Mouse (Mus musculus) myocyte (in vitro differentiated cells): ENCODE results near the gene Pbx3.

Experiments used
- E2F4 ChIP-seq: IDR thresholded peaks from one replicate; pipeline ENCODE4 v1.6.1; 2011; ENCODE audit warnings: mild to moderate bottlenecking, control low read depth, moderate library complexity; ENCODE audit not compliant: insufficient read depth
- MAX ChIP-seq: IDR thresholded peaks from one replicate; pipeline ENCODE4 v1.6.1; 2011; ENCODE audit warnings: low read depth, mild to moderate bottlenecking, control low read depth
- POLR2A ChIP-seq: IDR thresholded peaks from one replicate; pipeline ENCODE4 v1.6.1; 2011; ENCODE audit warnings: low read depth, mild to moderate bottlenecking, control low read depth, moderate library complexity; ENCODE audit not compliant: insufficient read length

DNA sequence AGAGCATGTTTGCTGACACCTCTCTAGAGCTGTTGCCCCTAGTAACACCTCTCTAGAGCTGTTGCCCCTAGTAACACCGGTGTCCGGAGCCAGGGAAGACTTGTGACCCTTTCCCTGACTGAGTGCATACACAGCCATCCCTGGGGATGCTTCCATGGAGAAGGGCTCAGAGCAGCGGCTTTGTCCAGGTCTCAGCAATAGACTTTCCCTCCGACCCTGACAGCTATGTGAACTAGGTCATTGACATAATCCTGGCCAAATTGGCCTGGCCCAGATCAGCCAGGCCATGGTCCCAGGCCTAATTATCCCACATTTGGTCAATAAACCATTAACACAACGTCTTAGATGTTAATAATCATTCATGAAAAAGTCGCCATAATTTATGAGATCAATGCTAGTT is 219.6 kb downstream of the Pbx3 start:
- TF ChIP-seq POLR2A: no peak
- no peak for TF ChIP-seq E2F4
- no peak for TF ChIP-seq MAX
